Mouse (Mus musculus): ENCODE results near the gene Hfe2. TPM values are rescaled to one million over a fixed set of nuclear protein-coding genes. Genes with fewer than 3 reads are reported as not detected.
"Not testable (repeated sequence)": the region's sequence is repeated elsewhere in the genome, so short reads cannot be mapped to it uniquely, and the experiment has no call there.

The Hfe2 gene
- polyA plus RNA-seq, 1 experiment from 2014 or later: not detected

DNA sequence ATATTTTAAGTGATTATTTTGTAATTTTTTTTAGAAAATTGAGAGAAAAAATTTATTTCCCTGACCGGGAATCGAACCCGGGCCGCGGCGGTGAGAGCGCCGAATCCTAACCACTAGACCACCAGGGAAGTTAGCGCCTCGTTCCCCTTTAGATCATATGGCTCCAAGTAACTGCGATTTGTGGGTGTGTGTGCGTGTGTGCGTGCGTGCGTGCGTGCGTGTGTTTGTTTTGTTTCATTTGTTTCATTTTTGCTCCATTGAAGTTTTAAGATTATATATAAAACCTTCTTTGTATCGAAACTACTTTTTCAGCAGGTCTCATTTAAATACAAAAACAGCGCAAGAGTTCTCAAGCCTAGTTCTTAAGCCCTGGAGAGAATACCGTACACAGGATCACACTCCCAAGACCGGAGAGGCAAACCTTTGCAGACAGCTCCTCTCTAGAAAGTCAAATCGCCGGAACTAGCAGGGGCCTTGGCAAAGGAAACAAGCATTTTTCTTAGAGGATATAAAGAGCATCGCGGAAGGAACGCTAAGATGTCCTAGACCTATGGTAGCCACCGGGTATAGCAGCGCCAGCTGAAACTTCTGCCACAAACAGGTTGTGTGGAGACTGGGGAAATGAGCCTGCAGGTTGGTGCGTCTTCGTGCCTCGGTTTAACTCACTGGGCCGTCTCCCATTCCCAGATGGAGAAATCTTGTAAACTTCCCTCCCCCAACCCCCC, 23.4 kb upstream of the Hfe2 start:
- no peaks in the 10 kb centered on the region for H3K79me2 ChIP-seq (ENCODE audit: inconsistent target)
- peak overlapping the region; percentile 85 for H3K27ac ChIP-seq
- H3K4me3 ChIP-seq (ENCODE audit: inconsistent target): peak overlapping the region; percentile 79
- H3K36me3 ChIP-seq (ENCODE audit: inconsistent target): no peaks in the 10 kb centered on the region
- WGBS (ENCODE audit: missing documents): 0% methylated on average over 27 of the region's 32 CpGs

DNA sequence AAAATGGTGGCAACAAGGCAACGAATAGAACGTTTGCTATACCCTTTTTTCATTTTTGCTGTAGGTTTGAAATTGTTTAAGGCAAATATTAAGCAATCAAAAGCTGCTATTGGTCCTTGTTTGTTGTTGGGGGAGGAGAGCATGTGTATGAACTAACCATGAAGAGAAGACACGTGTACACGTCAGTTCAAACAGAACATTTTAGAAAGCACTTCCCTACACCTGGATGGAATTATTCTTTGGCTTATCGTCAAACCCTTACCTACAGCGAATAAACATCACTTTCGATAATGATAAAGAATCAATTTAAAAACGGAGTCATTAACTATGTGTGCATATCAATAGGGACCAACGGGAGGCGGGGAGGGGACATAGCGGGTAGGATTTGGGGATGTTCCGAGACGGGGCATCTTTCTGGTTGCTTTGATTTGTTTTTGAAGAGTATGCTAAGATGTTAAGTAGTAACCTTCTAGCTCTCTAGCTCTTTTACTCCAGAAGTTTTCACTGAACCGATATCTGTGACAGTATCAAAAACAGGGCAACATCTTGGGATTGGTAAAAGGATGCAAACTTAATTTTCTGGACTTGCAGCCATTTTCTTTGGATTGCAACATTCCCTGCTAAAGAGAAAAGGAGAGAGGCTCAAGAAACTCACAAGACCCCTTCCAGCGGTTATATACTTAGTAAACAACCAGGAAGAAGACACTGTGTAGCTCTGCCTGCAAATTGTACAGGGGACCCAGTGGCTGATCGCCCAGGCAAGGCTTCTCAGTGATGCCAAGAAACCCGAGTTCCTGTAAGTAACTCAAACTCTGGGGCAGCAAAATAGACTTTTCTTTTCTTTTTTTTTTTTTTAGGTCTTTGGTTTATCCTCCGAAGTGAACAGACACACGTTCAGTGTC, 22.5 kb upstream of the Hfe2 start:
- Histone ChIP-seq H3K4me3 (ENCODE audit: inconsistent target) (peak overlapping the region; percentile 79), H3K36me3 (ENCODE audit: inconsistent target) (no peaks in the 10 kb centered on the region), H3K79me2 (ENCODE audit: inconsistent target) (no peaks in the 10 kb centered on the region), H3K27ac (peak overlapping the region; percentile 41)
- WGBS (ENCODE audit: missing documents): 1% methylated on average over 19 of the region's 19 CpGs

DNA sequence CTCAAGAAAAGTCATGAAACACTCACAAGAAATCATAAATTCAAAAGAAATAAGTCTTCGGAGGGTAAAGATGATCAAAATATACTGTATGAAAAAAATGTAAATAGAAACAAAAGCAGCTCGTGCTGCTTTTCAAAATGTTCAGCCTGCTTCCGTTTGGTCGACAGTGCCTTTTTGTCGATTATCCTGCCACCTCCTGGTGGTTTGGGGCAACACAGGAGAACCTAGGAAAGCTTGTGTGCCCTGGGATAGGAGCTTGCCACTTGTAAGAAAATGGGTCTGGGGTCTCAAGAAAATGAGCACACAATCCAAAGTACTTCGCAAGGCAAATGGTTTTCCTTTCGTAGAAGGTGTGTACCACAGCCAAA, 21.9 kb upstream of the Hfe2 start:
- H3K79me2 ChIP-seq (ENCODE audit: inconsistent target): no peaks in the 10 kb centered on the region
- H3K36me3 ChIP-seq (ENCODE audit: inconsistent target): no peaks in the 10 kb centered on the region
- H3K27ac ChIP-seq: peak overlapping the region; percentile 27; the same call in 1 of the 2 replicates
- H3K4me3 ChIP-seq (ENCODE audit: inconsistent target): peak overlapping the region; percentile 79
- 2% methylated on average over 7 of the region's 7 CpGs for WGBS (ENCODE audit: missing documents)

DNA sequence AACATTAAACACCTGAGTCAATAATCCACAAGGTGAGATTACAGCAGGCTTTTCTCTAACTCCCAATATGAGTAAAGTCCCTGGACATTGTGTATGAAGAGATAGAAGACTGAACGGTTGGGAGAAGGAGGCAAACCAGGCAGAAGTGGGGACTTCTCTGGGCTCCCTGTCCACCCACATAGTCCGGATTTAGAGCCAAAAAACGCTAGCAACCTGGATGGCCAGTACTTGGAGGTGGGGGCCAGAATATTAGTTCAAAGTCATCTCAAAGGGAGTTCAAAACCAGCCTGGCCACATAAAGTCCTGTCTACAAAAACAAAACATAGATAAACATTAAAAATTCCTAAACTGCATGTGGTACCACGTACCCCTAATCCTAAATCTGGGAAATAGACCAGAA, 21.0 kb upstream of the Hfe2 start:
- H3K27ac ChIP-seq: no peak overlapping the region
- WGBS (ENCODE audit: missing documents): 94% methylated on average over 4 of the region's 4 CpGs
- no peaks in the 10 kb centered on the region for H3K79me2 ChIP-seq (ENCODE audit: inconsistent target)
- no peak overlapping the region for H3K4me3 ChIP-seq (ENCODE audit: inconsistent target)
- no peaks in the 10 kb centered on the region for H3K36me3 ChIP-seq (ENCODE audit: inconsistent target)

DNA sequence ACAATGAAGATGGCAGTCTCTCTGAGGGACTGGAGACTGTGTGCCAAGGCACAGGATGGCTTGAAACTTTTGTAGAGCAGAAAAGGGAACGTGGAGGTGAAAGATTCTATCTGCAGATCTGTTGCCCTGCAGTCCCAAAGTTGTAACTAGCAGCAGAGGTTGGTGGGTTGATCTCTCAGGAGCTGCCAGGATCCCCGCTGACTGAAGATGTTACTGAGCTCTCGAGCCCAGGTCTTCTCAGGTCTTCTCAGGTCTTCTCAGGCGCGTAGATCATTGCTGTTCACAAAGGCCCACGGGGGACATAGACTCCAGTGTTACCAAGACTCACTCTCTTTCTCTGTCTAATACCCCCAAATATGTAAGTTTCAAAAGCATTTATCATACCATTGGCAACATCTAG, 20.0 kb upstream of the Hfe2 start:
- no peak overlapping the region for H3K27ac ChIP-seq
- no peak overlapping the region for H3K4me3 ChIP-seq (ENCODE audit: inconsistent target)
- no peaks in the 10 kb centered on the region for H3K79me2 ChIP-seq (ENCODE audit: inconsistent target)
- H3K36me3 ChIP-seq (ENCODE audit: inconsistent target): no peaks in the 10 kb centered on the region
- 90% methylated on average over 6 of the region's 6 CpGs for WGBS (ENCODE audit: missing documents)

DNA sequence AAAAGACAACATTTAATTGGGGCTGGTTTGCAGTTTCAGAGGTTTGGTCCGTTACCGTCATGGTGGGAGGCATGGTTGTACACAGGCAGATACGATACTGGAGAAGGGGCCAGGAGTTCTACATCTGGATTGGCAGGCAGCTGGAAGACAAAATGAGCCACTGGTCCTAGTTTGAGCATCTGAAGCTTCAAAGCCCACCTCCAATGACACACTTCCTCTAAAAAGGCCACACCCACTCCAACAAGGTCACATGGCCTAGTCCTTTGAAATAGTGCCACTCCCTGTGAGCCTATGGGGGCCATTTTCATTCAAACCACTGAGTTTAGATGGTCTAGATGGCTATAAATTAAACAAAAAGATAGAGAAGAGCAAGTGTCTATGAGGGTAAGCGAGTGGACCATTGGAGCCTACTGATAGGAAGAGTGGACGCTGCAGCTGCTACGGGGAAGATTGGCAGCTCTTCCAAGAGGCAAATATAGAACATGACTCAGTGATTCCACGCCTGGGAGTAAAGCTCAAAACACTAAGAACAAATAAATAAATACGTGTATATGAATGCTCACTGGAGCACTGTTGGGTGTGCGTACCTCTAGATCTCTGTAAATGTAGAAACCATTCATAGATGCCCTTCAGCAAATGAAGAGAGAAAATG, 18.4 kb upstream of the Hfe2 start:
- Histone ChIP-seq H3K79me2 (ENCODE audit: inconsistent target) (no peaks in the 10 kb centered on the region), H3K4me3 (ENCODE audit: inconsistent target) (no peak overlapping the region), H3K36me3 (ENCODE audit: inconsistent target) (no peaks in the 10 kb centered on the region), H3K27ac (no peak overlapping the region)
- 96% methylated on average over 9 of the region's 9 CpGs for WGBS (ENCODE audit: missing documents)

DNA sequence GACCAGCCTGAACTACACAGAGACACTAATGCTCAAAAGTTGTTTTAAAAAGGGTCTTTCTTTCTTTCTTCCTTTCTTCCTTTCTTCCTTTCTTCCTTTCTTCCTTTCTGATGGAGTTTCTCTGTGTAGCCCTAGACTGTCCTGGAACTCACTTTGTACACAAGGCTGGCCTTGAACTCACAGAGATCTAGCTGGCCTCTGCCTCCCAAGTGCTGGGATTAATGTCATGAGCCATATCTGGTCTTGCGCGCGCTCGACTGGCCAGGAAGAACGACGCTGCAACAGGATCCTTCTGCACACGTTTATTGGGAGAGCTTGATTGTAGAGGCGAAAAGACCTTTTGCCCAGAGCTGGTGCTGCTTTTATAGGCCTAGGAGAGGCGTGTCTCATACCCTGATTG, 17.0 kb upstream of the Hfe2 start:
- H3K4me3 ChIP-seq (ENCODE audit: inconsistent target); H3K27ac ChIP-seq; H3K36me3 ChIP-seq (ENCODE audit: inconsistent target); H3K79me2 ChIP-seq (ENCODE audit: inconsistent target): not testable (repeated sequence)
- WGBS (ENCODE audit: missing documents): 97% methylated on average over 5 of the region's 9 CpGs

DNA sequence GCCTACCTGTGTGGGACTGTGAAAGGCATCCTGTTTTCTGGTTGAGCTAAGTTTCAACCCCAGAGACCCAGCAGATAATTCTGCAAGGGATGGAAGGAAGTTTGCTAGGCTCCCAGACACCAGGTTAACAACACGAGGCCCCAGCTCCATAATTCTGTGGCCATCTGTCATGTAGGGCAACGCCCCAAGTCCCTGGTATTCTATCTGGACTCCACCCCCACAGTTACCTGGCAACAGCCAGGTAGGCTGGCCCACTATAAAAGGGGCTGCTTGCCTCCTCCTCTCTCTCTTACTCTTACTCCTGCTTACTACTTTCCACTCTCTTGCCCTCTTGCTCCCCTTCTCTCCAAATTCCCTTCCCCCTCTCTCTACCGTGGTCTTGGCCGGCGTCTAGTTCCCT, 4.8 kb upstream of the Hfe2 start:
- Histone ChIP-seq H3K4me3 (ENCODE audit: inconsistent target) (no peak overlapping the region), H3K79me2 (ENCODE audit: inconsistent target) (no peaks in the 10 kb centered on the region)
- WGBS (ENCODE audit: missing documents): 80% methylated on average over 5 of the region's 5 CpGs

DNA sequence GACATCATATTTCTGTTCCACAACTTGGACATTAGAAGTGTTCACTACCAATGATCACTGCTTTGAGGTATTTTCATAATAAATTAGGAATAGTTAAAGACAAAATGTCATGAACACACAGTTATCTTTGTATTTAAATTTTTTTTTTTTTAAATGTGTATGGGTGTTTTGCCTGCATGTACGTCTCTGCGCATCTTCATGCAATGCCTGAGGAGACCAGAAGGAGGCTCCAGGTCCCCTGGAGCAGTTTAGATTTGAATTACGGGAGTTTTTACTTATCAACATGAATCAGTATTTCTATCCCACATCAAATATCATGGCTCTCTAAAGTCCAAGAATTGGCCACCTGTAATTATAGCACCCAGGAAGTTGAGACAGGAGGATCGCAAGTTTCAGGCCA, 2.8 kb upstream of the Hfe2 start:
- Histone ChIP-seq H3K36me3 (ENCODE audit: inconsistent target) (no peaks in the 10 kb centered on the region), H3K27ac (no peak overlapping the region), H3K79me2 (ENCODE audit: inconsistent target) (no peaks in the 10 kb centered on the region), H3K4me3 (ENCODE audit: inconsistent target) (no peak overlapping the region)
- 64% methylated on average over 4 of the region's 4 CpGs for WGBS (ENCODE audit: missing documents)

More for the DNA sequence above, 4.8 kb upstream of the Hfe2 start:
- no peak overlapping the region for H3K27ac ChIP-seq
- H3K36me3 ChIP-seq (ENCODE audit: inconsistent target): no peaks in the 10 kb centered on the region

DNA sequence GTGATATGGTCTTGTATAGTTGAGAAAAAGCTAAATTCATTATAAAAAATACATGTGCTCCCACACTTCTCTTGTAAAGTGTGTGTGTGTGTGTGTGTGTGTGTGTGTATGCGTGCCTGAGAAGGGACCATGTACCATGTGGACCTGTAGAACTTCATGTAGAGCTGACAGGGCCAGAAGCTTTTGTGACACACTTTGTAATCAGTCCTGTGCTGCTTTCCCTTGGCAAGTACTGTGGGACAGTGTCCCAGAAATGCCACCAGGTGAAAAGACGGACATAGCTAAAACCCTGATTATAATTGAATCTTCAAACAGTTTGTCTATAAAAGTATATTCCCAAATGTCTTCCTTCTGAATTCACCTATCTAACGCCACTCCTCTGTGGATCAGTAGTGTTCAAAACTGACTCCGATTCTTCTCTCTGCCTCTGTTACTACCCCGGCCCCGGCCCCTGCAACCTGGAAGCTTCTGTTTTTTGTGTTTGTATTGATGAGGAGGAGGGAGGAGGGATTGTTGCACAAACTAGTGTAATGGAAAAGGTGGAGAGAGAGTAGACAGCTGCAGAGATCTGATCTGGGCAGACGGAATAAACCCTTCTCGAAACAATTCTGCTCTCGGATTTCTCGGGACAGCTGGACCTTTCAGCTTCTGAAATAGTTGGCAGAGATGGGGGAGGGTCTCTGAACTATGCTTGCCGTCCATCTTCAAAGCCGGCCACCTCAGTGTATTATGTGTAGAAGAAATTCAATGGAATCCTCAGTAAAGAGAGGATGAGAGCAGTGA, 753 bp upstream of the Hfe2 start:
- no peaks in the 10 kb centered on the region for H3K79me2 ChIP-seq (ENCODE audit: inconsistent target)
- no peak overlapping the region for H3K4me3 ChIP-seq (ENCODE audit: inconsistent target)
- WGBS (ENCODE audit: missing documents): 91% methylated on average over 12 of the region's 12 CpGs
- H3K27ac ChIP-seq: no peak overlapping the region
- no peaks in the 10 kb centered on the region for H3K36me3 ChIP-seq (ENCODE audit: inconsistent target)

DNA sequence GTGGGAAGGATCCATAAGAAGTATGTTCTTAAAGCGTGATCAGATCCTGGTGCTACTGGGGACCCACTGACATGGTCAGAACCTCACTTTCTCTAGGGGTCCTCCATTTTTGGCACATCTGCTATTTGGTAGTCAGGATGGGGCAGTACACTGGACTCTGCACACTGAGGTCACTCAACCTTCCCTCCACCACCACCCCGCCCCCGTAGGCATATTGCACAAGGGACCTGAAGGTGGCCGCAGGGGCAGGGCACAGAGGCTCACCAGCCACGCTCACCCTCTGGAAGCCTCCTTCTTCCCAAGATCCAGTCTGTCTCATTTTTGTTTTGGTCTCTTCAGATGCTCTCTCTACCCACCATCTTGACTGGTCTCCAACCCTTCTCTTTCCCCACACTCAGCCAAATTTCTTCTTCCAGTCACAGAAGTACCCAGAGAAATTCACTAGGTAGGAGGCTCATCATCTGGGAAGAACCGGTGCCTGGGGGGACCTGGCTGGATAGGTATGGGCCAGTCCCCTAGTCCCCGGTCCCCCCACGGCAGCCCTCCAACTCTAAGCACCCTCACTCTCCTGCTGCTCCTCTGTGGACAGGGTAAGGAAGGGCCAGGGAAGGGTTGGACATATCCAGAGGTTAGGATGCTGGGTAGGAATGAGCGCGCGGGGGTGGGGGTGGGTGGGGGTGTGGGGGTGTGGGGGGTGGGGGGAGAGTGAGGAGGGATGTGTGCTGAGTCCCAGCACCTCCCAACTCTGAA, 1.2 kb downstream of the Hfe2 start:
- no peaks in the 10 kb centered on the region for H3K79me2 ChIP-seq (ENCODE audit: inconsistent target)
- 85% methylated on average over 6 of the region's 11 CpGs for WGBS (ENCODE audit: missing documents)
- no peaks in the 10 kb centered on the region for H3K36me3 ChIP-seq (ENCODE audit: inconsistent target)
- H3K4me3 ChIP-seq (ENCODE audit: inconsistent target): no peak overlapping the region
- H3K27ac ChIP-seq: no peak overlapping the region

DNA sequence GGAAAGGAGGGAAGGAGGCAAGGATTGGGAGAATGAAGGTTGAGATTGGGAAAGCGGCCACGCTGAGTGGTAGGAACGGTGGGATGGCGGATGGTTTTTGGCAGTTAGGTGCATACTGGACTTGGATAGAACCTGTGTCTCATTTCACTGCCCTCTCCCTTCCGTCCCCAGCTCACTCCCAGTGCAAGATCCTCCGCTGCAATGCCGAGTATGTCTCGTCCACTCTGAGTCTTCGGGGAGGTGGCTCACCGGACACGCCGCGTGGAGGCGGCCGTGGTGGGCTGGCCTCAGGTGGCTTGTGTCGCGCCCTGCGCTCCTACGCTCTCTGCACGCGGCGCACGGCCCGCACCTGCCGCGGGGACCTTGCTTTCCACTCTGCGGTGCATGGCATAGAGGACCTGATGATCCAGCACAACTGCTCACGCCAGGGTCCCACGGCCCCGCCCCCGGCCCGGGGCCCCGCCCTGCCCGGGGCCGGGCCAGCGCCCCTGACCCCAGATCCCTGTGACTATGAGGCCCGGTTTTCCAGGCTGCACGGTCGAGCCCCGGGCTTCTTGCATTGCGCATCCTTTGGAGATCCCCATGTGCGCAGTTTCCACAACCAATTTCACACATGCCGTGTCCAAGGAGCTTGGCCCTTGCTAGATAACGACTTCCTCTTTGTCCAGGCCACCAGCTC, 2.0 kb downstream of the Hfe2 start:
- Histone ChIP-seq H3K27ac (no peak overlapping the region), H3K36me3 (ENCODE audit: inconsistent target) (no peaks in the 10 kb centered on the region), H3K4me3 (ENCODE audit: inconsistent target) (no peak overlapping the region), H3K79me2 (ENCODE audit: inconsistent target) (no peaks in the 10 kb centered on the region)
- WGBS (ENCODE audit: missing documents): 8% methylated on average over 44 of the region's 44 CpGs

DNA sequence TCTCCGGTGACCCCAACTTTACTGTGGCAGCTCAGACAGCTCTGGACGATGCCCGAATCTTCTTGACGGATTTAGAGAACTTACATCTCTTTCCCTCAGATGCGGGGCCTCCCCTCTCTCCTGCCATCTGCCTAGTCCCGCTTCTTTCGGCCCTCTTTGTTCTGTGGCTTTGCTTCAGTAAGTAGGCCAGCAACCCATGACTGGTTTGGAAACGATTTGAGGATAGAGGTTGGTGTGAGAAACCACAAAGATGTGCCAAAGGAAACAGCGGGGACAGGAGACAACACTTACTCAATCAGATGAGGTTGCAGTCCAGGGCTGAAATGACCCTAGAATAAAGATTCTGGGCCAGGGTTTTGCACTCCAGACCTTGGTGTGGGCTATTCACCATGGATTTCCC, 3.5 kb downstream of the Hfe2 start:
- H3K4me3 ChIP-seq (ENCODE audit: inconsistent target): no peak overlapping the region
- H3K79me2 ChIP-seq (ENCODE audit: inconsistent target): no peaks in the 10 kb centered on the region
- no peaks in the 10 kb centered on the region for H3K36me3 ChIP-seq (ENCODE audit: inconsistent target)
- WGBS (ENCODE audit: missing documents): 58% methylated on average over 8 of the region's 9 CpGs
- H3K27ac ChIP-seq: no peak overlapping the region

Data from macrophage (primary cell).